Mouse (Mus musculus) G1E (cell line): ENCODE measurements around the gene Ganab. TPM values are rescaled to one million over a fixed set of nuclear protein-coding genes. Genes with fewer than 3 reads are reported as not detected.

Experiments used
- ATAC-seq: 2 replicates; pipeline ENCODE4 v1.8.0; 2016; ENCODE audit warnings: mild to moderate bottlenecking; ENCODE audit not compliant: insufficient number of reproducible peaks, poor library complexity, low FRiP score, severe bottlenecking; ENCODE audit errors: extremely low read depth
- DNase-seq: peaks from one replicate; pipeline ENCODE4 v3.0.0; 2012; ENCODE audit warnings: low spot score
- H3K27me3 ChIP-seq: 2 replicates; pipeline ENCODE4 v1.6.1; 2012; ENCODE audit warnings: mild to moderate bottlenecking, low read length, inconsistent platforms; ENCODE audit not compliant: insufficient read depth
- H3K36me3 ChIP-seq: replicated peaks from 2 replicates; pipeline ENCODE3; 2012; ENCODE audit warnings: mild to moderate bottlenecking, inconsistent platforms
- H3K4me1 ChIP-seq: 2 replicates; pipeline ENCODE4 v1.6.1; 2012; ENCODE audit warnings: low read depth, low read length, inconsistent platforms, mixed read lengths; ENCODE audit not compliant: insufficient read depth
- H3K4me3 ChIP-seq: 2 replicates; pipeline ENCODE4 v1.5.1; 2012; ENCODE audit warnings: low read depth, mild to moderate bottlenecking, inconsistent platforms, low read length, moderate library complexity, mixed read lengths
- H3K9me3 ChIP-seq: replicated peaks from 2 replicates; pipeline ENCODE4 v1.6.1; 2012; ENCODE audit warnings: inconsistent platforms
- CTCF ChIP-seq: IDR thresholded peaks from 2 replicates; pipeline ENCODE4 v1.5.1; 2012; ENCODE audit warnings: low read depth, low read length, inconsistent platforms, mixed read lengths
- GATA1 ChIP-seq: IDR thresholded peaks from 2 replicates; pipeline ENCODE4 v1.6.1; 2012; ENCODE audit warnings: borderline replicate concordance, low read length, inconsistent platforms, mixed read lengths
- GATA2 ChIP-seq: IDR thresholded peaks from 2 replicates; pipeline ENCODE4 v1.6.1; 2012; ENCODE audit warnings: low read depth, low read length, inconsistent platforms, borderline replicate concordance
- POLR2AphosphoS5 ChIP-seq: IDR thresholded peaks from 2 replicates; pipeline ENCODE4 v1.6.1; 2012; ENCODE audit warnings: low read depth, low read length, inconsistent platforms; ENCODE audit not compliant: insufficient replicate concordance
- TAL1 ChIP-seq: conservative IDR thresholded peaks from 2 replicates; pipeline ENCODE4 v1.6.1; 2012; ENCODE audit warnings: low read depth, low read length, inconsistent platforms, mixed read lengths
- polyA plus RNA-seq: library from polyadenylated mRNA; stranded (reverse); fragments of >175 nt; gene quantifications from 2 replicates; pipeline ENCODE4 v1.2.3, GENCODE M21; 2012
- total RNA-seq, 2 experiments: library from RNA; stranded (forward) in 1 of 2; stranded (reverse) in 1 of 2; fragments of 200-1000 nt in 1 of 2; fragments of >200 nt in 1 of 2; fragmentation: Nextera tagmentation in 1 of 2; gene quantifications; 2 replicates each; pipeline ENCODE4 v1.2.3; 2014 to 2017

The Ganab gene
- total RNA-seq (2014; fragmentation: Nextera tagmentation) (197 and 214 TPM in 2 replicates), total RNA-seq (2017) (75.0 and 75.6 TPM in 2 replicates), polyA plus RNA-seq (50.7 and 56.2 TPM in 2 replicates)

- Histone ChIP-seq H3K4me3 (peak within 1 kb of the TSS; percentile 95), H3K27me3 (no peaks in the 10 kb centered on the region), H3K9me3 (peaks cover 5% of the 10 kb centered on the region), H3K4me1 (peaks cover 71% of the 10 kb centered on the region), H3K36me3 (peaks cover 67% of the 10 kb centered on the region)
- ATAC-seq (peak; percentile 94), DNase-seq (peak; percentile 98)
- TF ChIP-seq TAL1 (no peak), GATA2 (no peak), CTCF (no peak), GATA1 (no peak), POLR2AphosphoS5 (no peak)
These were observed at the start of gene Ganab for GRCm38 (mm10) chr19:8897865-8898495. Gene Ganab (plus strand): TSS chr19:8898071.

- H3K4me3 ChIP-seq: no peak overlapping the region
- TF ChIP-seq GATA1 (no peak), CTCF (no peak), TAL1 (no peak), GATA2 (no peak), POLR2AphosphoS5 (no peak)
- H3K9me3 ChIP-seq: no peaks in the 10 kb centered on the region
- peaks cover 59% of the 10 kb centered on the region for H3K36me3 ChIP-seq
- peaks cover 10% of the 10 kb centered on the region for H3K27me3 ChIP-seq
- peaks cover 7% of the 10 kb centered on the region; the same call in 1 of the 2 replicates for H3K4me1 ChIP-seq
- DNase-seq (no peak), ATAC-seq (no peak)
These were observed 49.5 kb upstream of the Ganab start for GRCm38 (mm10) chr19:8848356-8848755.

- Histone ChIP-seq H3K4me1 (peaks cover 7% of the 10 kb centered on the region; the same call in 1 of the 2 replicates), H3K36me3 (peaks cover 40% of the 10 kb centered on the region), H3K27me3 (peaks cover 12% of the 10 kb centered on the region), H3K4me3 (no peak within 1 kb of the TSS), H3K9me3 (no peaks in the 10 kb centered on the region)
- ATAC-seq (no peak), DNase-seq (no peak)
- TF ChIP-seq POLR2AphosphoS5 (no peak), CTCF (no peak), TAL1 (no peak), GATA1 (no peak)
These were observed 47.4 kb upstream of the Ganab start, which contains the start of gene Lrrn4cl for GRCm38 (mm10) chr19:8850402-8850901. Gene Lrrn4cl (plus strand): TSS chr19:8850768.

- peaks cover 12% of the 10 kb centered on the region for H3K27me3 ChIP-seq
- ATAC-seq (no peak), DNase-seq (no peak)
- no peaks in the 10 kb centered on the region for H3K9me3 ChIP-seq
- TF ChIP-seq TAL1 (no peak), GATA1 (no peak), POLR2AphosphoS5 (no peak), CTCF (no peak)
- peaks cover 7% of the 10 kb centered on the region; the same call in 1 of the 2 replicates for H3K4me1 ChIP-seq
- peaks cover 28% of the 10 kb centered on the region for H3K36me3 ChIP-seq
- H3K4me3 ChIP-seq: no peak overlapping the region
These were observed 46.2 kb upstream of the Ganab start for GRCm38 (mm10) chr19:8851639-8852038.

- TF ChIP-seq TAL1 (no peak), POLR2AphosphoS5 (no peak), GATA2 (no peak)
- no peak overlapping the region for H3K4me3 ChIP-seq
- ATAC-seq: no peak
These were observed 45.5 kb upstream of the Ganab start for GRCm38 (mm10) chr19:8852236-8852928.

GRCm38 (mm10) chr19:8853117-8853516 is 44.8 kb upstream of the Ganab start:
- H3K27me3 ChIP-seq: peaks cover 12% of the 10 kb centered on the region
- H3K4me1 ChIP-seq: 0 out of 2 replicates have a peak, but pooled peaks cover 3% of the 10 kb centered on the region
- DNase-seq (no peak), ATAC-seq (no peak)
- no peak overlapping the region for H3K4me3 ChIP-seq
- TF ChIP-seq TAL1 (no peak), CTCF (no peak), GATA2 (no peak), GATA1 (no peak), POLR2AphosphoS5 (no peak)
- H3K9me3 ChIP-seq: no peaks in the 10 kb centered on the region
- peaks cover 13% of the 10 kb centered on the region for H3K36me3 ChIP-seq

More at GRCm38 (mm10) chr19:8852236-8852928, 45.5 kb upstream of the Ganab start:
- 0 out of 2 replicates have a peak, but pooled peaks cover 3% of the 10 kb centered on the region for H3K4me1 ChIP-seq
- peaks cover 12% of the 10 kb centered on the region for H3K27me3 ChIP-seq
- H3K36me3 ChIP-seq: peaks cover 20% of the 10 kb centered on the region
- DNase-seq: no peak
- H3K9me3 ChIP-seq: no peaks in the 10 kb centered on the region
